Mouse (Mus musculus): Measurements from ENCODE around the gene Mesp1.
A peak's percentile ranks its signal among the peaks of the same experiment; 100 is the strongest.
"Not testable (repeated sequence)": the region's sequence is repeated elsewhere in the genome, so short reads cannot be mapped to it uniquely, and the experiment has no call there.

Gene Mesp1

DNA sequence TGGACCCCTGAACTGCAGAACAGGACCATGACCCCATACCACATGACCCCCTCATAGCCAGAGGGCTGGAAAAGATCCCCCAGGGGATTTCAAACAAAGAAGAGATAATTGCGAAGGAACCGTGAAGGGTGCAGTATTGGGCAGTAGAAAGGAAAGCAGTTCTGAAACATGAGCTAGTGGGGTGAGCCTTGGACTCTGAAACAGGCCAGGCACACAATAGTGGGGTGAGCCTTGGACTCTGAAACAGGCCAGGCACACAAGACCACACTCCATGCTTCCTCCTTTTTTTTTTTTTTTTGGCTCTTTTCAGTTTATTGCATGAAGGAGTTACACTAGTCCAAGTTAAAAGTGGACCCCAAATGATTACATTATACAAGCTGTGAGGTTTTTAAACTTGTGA lies 3.8 kb downstream of the Mesp1 start:
- DNase-seq (ENCODE audit: low spot score), result not testable (repeated sequence)

DNA sequence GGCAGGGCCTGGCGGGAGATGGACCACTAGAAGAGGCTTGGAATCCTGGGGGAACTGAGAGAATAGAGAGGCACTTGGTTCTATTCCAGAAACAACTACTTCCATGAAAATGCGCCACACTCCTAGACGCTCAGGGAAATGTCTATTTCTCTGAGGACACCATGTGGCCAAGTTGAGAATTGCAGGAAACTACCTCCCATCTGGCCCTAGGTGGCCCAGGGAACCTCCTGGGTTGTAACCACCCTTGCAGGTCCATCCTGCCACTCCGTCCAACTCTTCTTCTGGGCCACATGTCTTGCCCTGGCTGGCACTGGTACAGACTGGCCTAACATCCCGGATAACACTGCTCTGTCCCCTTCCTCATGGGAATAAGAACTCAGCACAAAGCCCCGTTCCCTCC lies 7.3 kb downstream of the Mesp1 start:
- DNase-seq (ENCODE audit: low spot score), result peak; percentile 89

DNA sequence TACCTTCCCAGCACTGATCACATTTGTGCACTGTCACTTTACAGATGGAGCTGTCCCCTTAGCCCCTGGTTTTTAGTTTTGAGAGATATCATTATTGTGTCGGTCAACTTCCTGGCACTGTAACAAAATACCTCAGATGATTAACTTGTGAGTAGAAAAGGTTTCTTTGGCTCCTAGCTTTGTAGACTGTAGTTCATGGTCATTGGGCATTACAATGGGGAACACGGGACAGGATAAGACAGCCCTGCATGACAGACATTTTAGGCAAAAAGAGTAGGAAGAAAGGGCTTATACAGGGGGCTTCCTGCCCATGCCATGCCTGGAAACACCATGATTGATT lies 11.1 kb downstream of the Mesp1 start:
- no peak for DNase-seq (ENCODE audit: low spot score)

DNA sequence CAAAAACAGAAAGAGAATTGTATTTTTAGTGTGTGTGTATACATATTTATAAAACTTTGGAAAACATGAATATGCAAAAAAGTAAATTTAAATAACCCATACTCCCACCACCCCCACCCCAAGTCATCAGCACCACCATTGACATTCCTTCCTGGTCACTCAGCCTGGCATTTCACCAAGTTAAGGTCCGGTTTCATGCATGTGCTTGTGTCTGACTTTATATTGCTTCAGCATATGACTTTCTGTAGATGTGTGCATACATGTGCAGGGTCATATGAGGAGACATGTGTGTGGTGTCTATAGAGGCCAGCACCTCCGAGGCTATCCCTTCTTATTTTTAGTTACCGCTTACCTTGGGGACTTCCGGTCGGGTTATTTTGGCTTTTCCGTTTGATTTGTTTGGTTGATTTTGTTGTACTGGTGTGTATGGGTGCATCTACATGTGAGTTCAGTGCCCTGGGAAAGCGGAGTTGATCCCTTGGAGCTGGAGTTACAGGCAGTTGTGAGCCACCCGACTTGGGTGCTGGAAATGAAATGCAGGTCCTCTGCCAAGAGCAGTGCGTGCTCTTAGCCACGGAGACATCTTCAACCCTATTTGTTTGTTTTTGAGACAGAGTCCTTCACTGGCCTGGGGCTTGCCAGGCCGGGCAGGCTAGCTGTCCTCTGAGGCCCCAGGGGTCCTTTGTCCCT lies 11.6 kb downstream of the Mesp1 start:
- peak; percentile 68 for DNase-seq (ENCODE audit: low spot score)

DNA sequence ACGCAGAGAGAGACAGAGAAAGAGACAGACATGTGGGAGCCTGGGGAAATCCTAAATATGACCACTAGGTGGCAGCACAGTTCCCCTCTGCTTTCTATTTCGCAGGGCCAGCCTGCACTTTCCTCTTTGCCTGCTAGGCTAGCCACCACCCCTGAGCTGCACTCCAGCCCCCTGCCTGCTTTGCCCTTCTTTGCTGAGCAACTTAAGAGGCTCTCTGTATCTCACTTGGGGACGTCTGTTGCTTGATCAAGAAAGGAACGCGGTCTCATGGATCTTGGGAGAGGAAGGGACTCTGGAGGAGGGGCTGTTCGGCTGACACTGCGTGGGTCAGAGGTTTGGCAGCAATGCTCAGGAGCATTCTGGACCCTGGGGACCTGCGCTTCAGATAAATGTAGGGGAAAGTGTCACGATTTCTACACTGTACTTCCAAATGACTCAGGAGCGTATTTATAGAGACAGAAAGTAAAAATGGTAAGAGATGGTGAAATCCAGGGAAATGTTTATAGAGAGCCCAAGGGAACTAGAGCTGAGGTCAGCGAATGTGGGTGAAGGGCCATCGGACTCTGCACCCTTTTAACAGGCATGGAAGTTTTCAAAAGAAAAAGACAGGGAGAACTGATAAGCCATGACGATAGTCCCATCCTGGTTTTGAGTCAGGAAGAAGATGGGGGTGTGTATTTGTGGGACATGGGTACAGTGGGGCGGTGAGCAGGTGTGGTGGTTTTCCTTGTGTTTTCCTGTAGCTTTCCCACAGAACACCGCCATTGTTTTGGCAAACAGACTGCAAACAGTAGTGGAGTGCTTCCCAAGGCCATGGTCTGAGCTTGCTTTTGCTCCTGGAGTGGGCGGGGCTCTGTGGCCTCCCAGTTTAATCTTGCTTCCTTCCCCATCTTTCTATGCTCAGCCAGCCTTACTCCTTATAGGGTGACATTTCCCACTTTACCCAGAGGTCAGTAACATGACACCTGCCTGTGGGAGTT lies 12.7 kb downstream of the Mesp1 start:
- DNase-seq (ENCODE audit: low spot score), result peak; percentile 95

DNA sequence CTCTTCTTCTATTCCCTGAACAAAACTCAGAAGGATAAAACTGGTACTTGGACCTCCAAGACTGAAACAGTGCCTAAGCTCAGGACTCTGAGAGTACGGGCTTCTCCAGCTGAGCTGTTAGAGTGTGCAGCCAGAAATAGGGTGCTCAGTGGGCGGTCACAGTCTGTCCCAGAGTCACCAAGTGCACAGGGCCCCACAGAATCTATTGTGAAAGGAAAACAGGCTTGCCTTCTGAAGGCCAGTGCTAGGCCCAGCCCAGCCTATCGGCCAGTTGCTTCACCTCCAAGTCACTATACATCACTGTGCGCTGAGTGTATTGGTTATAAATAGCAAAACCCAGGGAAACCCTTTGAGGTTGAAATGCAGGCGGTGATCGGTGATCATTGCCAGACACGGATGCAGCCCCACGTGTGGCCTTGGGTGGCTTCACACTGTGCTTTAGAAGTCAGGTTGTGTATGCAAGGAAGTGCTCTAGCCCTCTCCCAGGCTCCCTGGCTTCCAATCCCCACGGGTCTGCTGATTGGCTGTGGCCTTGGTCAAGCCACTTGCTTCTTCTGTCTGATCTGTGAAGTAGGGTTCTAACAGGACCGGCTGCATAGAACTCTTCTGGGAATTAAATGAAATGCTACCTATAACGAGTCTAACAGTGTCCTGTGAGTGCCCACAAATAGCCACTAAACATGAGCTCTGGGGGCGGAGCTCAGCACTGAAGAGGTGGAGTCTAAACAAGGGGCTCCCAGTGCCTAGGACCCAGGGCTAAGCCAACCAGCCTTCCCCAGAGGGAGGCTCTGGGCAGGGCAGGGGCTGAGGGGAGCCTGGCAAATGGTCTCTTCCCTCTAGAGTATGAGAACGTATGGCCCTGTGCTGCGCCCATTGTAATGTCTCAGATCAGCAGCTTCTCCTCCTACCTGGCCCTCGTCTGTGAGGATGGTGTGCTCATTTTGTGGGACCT lies 21.8 kb downstream of the Mesp1 start:
- peak; percentile 19 for DNase-seq (ENCODE audit: low spot score)

DNA sequence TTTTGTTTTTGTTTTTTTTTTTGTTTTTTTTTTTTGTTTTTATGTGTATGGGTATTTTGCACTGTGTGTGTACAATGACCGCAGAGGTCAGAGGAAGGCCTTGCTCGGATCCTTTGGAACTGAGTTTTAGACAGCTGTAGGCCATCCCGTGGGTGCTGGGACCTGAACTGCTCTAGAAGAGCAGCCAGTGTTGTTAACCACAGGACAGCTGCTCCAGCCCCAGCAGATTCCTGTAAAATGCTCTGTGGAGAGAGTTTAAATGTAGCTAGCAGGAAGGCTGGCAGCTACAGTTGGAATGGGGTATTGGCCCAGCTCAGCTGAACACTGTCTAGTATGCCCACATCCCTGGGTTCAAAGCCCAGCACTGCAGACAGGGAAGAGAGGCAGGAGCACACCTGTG lies 23.9 kb downstream of the Mesp1 start:
- DNase-seq (ENCODE audit: low spot score), result no peak

DNA sequence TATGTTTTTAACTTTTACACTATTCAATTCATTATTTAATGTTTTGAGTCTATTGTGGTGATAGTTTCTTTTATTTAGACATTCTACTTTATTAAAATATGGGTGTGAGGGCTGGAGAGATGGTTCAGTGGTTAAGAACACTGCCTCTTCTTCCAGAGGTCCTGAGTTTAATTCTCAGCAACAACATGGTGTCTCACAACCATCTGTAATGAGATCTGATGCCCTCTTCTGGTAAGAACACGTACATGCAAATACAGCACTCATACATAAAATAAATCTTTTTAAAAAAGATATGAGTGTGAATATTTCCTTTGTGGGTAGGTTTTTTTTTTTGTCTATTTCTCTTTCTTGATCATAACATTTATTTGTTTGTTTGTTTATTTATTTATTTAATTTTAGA lies 27.6 kb downstream of the Mesp1 start:
- no peak for DNase-seq (ENCODE audit: low spot score)

DNA sequence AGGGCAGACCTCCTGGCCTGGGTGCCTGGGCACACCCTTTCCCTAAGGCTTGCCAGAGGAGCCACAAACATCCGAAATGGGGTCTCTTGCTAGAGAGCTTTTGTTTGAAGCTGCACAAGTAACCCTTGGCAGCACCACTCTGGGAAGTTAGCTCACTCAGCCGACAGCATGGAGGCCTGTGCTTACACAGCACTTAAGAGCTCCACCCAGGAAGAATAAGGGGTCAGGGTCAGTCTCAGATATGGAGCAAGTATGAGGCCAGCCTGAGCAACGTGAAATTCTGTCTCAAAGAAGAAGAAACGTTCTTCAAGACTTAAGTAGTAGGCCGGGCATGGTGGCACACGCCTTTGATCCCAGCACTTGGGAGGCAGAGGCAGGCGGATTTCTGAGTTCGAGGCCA lies 31.5 kb downstream of the Mesp1 start:
- DNase-seq (ENCODE audit: low spot score), result no peak

DNA sequence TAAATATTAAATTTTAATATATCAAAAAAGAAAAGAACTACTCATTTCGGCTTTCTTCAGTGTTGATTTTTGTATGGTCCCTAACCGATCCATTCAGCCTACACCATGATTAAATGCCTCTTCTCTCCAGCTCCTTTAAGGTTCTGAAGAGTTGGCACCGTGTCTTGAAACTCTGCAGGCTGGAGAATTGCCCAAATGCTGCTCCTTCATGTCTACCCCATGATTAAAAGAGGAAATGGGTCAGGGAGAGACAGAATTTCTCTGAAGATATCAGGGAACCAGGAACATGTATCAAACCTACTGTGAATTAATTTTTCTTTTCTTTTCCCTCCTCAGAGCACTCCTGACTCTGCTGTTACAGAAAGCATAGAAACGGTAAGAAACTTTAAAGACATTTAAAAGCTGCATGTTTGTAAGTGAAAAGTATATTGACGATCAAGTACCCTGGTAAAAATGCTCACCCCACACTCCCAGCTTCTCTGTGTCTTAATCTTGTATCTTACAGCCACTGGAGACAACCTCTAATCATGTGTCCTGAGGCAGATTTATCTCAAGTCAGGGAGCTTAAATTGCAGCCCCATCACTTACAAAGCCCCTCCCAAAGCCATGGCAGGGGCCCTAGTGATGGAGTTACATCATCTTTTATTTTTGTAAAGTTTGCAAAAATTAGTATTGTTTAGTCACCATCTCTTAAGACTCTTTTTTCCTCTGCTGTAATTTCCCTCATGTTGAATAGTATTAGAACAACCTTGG lies 32.3 kb downstream of the Mesp1 start:
- DNase-seq (ENCODE audit: low spot score), result peak; percentile 33

DNA sequence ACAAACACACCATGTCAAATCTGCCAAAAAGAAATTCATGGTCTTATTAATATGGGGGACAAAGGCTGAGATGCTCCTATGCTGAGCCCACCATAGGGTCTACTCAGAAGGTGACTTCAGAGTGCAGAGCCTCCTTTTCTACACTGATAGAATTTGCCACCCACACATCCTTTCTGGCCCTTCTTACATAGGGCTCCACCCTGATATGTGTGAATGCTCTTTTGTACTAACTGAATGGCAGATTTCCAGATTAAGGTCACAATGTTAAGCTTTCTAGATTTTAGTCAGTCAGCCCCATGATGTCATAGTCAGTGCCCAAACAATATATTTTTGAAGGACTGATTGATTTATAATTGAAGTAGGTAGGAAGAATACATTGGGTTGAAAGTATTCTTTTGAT lies 33.8 kb downstream of the Mesp1 start:
- no peak for DNase-seq (ENCODE audit: low spot score)

DNA sequence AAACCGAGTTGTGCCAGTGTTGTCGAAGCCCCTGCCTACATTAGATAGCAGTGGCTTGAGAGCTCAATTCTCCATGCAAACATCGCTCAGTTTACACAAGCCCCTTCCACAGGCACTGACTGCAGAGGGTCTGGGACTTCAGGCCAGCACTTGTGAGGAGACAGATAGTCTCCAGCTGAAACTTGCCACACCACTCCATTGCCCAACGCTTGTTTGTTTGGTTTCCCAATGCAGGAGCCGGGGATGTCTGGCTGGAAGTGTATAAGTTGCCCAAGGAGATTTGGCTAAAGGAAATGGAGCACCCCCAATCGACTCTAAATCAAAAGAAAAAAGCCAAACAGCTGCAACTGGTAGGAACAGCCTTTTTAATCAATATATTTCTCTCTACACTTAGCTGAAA lies 35.4 kb downstream of the Mesp1 start:
- peak; percentile 86 for DNase-seq (ENCODE audit: low spot score)

DNA sequence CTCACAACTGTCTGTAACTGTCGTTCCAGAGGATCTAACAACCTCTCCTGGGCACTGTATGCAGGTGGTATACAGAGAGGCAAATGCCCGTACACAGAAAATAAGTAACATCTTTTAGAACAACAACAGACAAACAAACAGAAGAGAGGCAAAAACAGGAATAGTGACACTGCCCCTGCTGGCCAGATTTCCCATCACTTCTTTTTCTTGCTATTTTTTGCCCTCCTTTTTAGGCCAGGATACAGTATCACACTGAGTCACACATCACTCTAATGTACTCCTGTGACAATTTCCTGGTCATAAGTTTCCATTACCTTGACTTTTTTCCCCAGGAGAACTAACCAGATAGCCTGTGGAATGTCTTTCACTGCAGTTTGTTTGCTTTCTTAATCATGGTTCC lies 37.3 kb downstream of the Mesp1 start:
- no peak for DNase-seq (ENCODE audit: low spot score)

DNA sequence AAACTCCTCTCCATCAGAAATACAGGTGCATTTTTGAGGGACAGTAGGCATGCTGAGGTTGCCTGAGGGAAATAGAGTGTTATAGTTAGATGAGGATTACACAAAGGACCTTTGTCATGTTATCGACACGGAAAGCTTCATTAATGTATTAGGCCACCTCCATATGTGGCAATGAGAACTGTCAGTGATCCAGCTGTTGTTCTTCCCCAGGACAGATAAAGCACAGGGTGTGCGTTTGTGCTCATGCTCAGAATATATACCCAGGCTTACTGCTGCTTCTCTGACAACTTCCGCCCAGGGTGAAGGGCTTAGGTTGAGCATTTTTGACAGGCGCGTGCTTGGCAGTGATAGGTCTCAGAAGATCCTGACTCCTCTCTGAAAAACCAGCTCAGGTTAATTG lies 44.1 kb downstream of the Mesp1 start:
- no peak for DNase-seq (ENCODE audit: low spot score)

DNA sequence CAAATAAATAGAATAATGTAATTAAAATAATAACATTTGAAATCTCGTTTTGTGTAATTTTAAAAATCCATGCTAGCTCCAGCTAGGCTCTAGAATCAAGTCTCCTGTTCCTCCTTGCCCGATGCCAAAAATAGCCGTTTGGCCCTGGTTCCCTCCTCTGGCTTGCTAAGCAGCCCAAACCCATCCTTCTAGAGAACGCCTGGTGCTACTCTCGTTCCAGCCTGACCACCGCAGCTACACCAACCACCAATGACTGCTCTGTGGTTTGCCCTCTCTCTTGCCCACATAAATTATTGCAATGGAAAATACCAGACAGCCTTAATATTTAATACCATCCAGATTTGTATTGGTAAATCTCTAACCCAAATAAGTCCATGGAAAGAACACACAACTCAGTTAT lies 45.9 kb downstream of the Mesp1 start:
- DNase-seq (ENCODE audit: low spot score), result no peak

DNA sequence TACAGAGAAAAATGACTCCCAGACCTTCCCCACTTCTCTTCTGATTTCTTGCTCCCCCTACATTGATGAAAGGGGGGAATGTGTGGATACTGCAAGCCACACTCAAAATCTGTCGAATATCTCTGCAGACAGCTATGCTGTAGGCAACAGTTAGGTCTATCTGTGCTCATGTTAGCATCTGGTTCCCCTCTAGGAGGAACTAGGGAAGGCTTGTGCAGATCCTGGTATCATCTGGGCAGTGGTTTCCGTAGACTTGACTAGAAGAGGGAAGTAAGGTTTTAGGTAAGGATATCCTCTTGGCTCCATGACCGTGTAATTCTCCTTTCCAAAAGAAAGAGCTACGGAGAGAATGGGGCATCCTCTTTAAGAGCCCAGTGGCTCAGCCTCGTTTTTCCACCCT lies 49.0 kb downstream of the Mesp1 start:
- DNase-seq (ENCODE audit: low spot score), result no peak

DNA sequence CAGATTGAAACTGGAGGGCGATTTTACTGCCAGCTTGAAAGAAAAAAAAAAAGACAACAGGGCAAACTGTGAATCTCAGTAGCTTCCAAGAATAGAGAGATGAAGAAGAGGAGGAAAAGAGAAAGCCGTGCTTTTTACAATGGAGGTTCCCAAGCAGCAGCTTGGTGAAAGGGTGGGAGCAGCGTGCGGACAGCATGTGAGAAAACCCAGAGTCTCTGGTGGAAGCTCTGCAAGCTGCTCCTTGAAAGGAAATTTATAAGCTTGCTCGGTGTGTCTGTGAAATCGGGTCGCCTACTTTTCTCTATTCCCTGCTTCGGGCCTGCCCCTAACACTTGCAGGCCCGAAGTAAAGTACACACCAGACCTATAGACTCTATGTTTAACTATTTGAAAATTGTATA lies 49.5 kb downstream of the Mesp1 start:
- no peak for DNase-seq (ENCODE audit: low spot score)

DNA sequence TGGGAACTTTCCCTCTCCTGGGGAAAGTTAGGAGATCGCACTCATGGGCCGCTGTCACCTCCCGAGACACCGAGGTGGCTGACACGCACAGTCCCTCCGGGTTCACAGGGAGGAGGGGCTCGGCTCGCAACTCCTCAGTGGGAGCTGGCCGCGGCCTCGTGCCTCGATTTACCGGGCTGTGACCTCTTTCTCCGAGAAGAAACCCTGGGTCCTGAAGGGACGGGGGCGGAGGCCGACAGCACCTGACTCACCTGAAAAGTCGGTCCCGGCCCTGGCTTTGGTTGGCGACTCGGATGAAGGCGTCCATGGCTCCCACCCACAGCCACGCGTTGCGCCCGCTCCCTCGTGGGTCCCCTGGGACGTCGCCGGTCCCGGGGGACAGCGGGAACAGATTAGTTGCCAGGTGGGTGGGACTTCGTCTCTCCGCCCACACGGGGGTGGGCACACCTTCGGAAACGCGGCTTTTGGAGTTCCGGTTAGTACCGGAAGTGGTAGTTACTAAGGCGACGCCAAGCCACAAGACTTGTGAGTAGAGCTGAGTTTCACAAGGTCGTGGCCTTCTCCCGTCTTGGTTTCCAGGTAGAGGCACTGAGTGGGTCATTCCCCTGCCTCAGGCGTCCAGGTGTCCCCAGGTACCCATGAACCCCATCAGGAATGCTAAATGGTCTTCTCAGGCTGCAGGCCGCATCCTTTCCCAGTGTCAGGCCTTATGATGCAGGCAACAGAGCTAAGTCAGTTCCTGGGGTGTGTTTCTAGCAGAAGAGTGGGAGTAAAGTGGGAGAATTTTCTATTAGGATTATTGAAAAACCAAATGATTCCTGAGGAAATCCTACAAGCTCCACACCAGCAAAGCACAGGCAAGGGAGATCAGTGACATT lies 50.7 kb downstream of the Mesp1 start, which contains the start of the genes Pex11a and Wdr93:
Gene Pex11a (minus strand): TSS at position 473 of the 878 bp plus-strand sequence.
Gene Wdr93 (plus strand): TSS at position 505 of the 878 bp plus-strand sequence.
- peak; percentile 86 for DNase-seq (ENCODE audit: low spot score)

DNA sequence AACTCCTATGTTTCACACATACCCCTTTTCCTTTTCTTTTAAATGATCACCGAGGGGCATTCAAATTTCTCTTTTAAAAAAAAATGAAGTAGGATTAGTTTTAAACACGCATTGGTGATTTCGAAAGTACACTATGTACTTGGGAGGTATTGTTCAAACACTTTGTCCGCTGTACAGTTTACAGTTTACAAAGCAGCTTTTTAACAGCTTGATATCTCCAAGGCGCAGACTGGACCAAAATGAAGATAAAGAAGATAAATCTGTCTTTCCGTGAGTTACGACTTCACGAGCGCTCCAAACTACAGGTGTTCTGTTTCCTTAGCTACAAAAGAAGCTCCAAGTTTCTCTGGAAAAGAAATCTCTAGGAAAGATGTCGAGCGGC lies 51.3 kb downstream of the Mesp1 start:
- DNase-seq (ENCODE audit: low spot score), result no peak

Measured in adipocyte (in vitro differentiated cells).